Mouse (Mus musculus): Measurements from ENCODE around the gene H2-K1.

The H2-K1 gene

DNA sequence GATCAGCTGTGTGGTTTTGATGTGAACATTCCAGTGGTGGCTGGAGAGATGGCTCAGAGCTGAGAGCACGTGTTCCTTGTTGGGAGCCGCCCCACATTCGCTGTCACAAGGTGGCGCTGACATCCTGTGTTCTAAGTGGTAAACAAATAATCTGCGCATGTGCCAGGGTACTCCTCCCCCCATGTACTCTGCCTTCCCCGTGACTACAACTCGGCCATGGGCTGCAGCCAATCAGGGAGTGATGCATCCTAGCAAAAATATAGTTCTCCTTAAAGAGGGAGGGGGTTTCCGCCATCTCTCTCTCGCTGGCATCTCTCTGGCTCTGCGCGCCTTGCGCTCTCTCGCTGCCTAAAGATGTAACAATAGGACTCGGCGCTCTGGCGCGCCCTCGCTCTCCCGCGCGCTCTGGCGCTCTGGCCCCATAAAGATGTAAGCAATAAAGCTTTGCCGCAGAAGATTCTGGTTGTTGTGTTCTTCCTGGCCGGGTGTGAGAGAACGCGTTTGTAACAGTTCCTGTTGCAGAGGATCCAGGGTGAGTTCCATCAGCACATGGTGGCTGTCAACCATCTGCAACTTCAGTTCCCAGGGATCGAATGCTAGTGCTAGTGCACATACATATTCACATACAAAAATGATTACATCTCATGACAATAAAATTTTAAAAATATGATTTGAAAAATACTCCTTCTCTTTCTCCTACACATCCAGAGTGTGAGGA, 18.8 kb downstream of the H2-K1 start:
- DNase-seq, result peak; percentile 88 to 91

DNA sequence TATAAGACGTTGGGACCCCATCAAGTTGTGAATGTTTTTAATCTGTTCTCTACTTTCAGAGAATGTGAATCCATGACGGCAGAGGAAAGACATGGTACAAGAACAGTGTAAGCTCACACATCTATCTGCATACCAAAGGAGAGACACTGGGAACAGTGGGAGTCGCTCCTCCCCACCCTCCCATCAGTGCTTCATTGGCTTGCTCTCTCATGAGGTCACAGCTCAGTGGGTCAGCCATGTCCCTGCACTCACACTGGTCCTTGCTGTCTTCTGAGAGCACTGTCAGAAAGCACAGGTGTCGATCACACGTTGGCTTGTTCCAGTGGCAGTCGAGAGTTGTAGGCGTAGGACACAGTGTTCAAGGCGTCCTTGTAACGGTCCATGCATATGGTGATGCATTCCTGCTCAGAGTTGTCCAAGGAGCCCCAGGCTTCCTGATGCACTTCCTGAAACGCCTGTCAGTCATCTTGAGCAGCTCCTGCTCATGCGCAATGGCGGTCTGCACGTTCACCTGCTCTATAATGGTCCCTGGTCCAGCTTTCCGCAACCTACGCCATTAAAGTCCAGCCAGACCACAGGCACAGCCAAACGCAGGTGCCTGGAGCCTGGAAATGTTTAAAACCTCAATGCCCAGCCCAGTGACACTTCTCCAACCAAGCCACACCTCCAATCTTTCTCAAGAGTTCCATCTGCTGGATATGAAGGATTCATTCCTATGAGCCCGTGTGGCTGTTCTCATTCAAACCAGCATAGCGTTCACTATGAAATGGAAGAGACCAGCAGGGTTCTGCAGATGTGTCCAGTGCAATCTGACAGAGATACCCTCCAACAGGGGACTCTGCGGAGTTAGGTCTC, 19.7 kb downstream of the H2-K1 start:
- DNase-seq, result no peak

DNA sequence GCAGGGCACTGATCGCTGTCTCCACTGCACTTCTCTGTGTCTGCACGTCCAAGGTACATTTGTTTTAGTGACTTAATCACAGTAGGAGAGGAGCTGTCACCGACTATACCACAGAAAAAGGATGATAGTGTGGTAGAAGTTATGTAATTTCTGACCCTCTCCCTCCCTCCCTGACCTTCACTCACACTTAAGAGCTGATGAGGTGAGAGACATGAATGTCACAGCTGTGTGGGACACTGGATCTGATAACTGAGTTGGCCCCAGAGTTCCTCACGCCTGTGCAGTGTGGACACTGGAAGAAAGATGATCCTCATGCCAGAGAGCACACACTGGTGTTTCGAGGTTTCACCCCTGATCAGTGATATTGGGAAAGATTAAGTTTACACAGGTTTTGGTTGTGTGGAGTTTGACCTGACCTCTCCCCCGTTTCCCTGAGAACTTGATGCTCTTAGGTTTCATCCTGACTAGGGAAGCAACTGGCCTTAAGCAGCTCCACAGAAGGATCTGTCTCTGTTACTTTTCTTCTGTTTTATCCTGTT, 20.6 kb downstream of the H2-K1 start:
- DNase-seq, result no peak

DNA sequence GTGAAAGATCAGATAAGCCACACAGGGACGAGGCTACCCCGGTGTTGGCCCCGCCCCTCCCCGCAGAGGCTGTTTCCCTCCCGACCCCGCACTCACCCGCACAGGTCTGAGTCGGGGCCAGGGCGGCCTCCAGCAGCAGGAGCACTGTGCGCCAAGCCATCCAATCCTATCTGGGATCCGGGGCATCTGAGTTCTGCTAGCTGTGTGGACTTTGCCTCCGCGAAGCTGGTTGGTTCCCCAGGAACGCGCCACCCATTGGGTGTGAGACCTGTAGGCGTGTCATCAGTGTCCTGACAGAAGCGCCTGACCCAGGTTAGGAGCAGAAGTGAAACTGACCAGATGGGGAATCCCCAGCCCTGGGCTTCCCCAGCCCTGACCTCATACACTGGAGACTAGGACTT, 21.5 kb downstream of the H2-K1 start:
- DNase-seq, result peak; percentile 78 to 87

DNA sequence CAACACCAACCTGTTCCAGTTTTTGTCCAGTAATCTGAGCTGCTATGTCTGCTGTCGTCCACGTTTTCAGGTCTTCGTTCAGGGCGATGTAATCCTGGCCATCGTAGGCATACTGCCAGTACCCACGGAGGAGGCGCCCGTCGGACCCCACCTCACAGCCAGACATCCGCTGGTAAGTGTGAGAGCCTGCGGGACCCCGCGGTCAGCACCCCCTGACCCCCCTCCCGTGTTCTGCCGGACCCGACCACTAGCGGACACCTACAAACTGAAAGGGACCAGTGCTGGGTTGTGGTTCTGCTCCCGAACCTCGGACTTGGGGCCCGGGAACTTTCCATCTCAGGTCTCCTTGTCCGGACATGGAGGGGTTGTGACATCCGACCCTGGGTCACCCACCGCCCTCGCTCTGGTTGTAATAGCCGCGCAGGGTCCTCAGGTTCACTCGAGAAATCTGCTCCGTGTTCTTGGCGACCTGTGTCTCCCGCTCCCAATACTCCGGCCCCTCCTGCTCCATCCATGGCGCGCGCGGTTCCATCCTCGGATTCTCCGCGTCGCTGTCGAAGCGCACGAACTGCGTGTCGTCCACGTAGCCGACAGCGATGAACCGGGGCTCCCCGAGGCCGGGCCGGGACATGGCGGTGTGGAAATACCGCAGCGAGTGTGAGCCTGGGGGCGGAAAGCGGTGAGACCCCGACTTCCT, 22.1 kb downstream of the H2-K1 start:
- peak in 1 of 2 experiments; percentile 45 for DNase-seq

DNA sequence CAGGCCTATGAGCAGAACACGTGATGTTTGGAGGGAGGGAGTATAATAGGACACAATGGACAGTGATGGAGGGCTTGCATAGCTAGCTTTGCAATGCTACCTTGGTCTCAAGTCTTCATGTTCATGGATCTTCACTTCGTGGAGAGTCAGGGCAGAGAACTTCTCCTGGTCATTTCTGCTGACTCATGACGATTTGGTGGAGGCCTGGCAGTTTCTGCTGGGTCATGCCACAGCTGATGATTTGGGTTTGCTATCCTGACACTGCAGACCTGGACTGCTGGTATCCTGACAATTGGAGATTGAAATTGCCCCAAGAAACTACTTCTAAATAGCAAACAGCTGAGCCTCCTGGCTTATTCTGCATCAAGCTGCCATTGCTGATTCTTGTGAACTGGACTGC, 26.6 kb downstream of the H2-K1 start:
- DNase-seq, result no peak

DNA sequence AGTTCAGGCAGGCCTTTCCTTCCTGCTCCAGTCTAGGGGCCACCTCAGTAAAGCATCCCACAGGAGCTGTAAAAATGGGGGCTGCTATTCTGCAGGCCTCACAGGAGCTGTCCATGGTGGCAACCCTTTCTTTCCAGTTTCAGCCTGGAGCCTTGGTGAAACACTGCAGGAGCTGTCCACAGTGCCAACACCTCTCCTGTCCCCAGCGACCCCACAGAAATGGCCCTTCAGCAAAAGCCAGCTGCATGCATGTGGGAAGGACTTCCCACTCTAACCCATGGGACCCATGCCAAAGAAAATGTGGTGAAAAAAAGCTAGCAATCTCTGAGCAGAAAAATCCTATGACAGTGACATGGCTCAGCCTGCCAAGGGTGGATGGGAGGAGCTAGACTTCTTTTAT, 27.5 kb downstream of the H2-K1 start:
- DNase-seq, result no peak

DNA sequence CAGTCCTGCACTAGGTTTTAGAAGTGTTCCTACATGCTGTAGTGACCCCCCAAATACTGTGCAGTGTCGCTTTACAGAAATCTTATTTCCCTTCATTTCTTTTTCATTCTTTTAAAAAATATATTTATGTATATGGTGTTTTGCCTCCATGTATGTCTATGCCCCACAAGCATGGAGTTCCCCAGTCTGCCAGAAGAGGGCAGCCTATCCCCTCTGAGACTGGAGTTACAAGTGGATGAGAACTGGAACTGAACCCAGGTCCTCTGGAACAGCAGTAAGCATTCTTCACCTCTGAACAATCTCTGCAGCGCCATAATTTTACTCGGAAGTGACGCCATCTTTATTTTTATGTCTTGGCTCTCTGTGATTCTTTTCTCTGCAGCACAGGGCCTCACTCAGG, 30.8 kb downstream of the H2-K1 start:
- no peak for DNase-seq

DNA sequence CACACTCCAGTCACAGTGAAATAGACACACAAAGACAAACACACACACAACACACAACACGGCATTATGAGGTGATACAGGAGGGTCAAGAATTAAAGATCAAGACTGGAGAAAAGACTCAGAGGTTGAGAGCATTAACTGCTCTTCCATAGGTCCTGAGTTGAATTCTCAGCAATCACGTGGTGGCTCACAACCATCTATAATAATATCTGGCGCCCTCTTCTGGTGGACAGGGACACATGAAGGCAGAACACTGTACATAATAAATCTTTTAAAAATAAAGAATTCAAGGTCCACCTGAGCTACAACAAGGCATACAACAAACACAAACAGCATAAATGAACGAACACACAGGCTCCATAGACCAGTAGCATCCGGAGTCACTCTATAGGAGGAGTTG, 31.2 kb downstream of the H2-K1 start:
- DNase-seq, result no peak

DNA sequence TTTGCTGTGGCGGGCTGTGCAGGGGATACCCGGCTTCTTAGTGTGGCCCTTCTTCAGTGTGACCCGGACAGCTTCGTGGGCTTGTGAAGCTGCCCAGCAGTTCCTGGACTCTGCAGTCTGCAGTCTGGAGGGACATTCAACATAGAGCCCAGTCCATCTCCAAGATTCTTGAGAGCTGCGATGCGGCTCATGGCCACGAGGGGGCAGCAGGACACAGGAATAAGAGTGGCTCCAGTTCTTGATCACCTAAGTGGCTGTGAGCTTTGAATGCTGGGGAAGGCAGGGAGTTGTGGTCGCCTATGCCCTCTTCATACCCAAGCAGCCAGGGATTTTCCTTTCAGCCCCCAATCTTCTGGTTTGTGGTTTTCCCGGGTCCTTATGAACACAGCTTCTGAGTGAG, 31.7 kb downstream of the H2-K1 start:
- peak; percentile 72 to 84 for DNase-seq

DNA sequence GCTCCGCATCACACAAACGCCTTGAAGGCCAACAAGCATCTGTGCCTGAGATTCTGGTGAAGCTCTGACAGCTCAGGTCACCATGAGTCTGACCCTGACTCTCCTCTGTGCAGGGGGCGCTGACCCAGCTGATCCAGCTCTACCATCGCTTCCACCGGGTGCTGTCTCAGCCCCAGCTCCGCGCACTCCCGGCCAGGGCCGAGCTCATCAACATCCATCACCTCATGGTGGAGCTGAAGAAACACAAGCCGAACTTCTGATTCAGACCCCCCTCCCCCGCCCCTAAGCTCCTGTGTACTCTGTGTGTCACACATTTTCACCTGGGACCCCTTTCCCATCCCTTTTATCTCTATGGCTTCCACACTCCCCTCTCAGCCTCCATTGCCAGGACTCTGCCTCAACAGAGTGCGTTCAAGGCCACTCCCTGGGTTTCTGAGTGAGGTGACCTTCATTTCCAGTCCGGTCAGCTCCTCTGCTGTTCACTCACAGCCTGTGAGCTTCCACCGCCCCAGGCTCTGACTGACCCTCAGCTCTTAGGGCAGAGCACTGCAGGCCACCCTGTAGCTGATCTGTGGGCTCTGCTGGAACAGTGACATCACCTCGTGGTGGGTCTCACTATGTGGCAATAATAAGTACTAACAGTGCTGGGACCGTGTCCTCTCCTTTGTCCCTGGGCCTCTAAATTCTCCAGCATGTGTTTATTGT, 34.1 kb downstream of the H2-K1 start:
- DNase-seq, result no peak

DNA sequence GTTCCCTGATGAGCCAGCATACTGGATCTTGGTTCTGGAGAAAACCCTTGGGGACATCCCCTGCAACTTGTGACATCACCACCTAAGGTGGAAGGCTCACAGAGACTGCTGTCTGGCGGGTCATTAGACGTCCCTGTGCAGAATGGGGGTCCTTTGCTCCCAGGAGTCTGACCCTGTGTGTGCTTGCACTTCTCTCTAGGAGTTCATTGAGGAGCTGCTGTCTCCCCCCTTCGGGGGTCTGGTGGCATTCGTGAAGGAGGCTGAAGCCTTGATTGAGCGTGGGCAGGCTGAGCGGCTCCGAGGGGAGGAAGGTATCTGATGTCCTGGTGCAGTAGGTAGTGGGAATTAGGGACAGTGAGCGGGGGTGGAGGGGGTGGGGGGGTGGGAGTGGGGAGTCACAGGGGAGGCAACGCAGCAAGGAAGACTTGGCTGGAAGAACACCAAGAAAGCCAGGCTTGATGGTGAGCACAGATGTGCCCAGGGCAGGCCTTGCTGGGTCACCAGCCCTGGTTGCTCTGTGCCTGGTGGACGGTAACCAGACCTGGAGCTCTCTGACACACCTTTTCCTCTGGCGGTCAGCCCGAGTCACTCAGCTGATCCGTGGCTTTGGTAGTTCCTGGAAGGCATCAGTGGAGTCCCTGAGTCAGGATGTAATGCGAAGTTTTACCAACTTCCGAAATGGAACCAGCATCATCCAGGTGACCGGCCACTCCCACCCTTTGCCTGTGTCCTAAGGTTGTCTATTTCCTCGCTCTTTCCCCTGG, 34.9 kb downstream of the H2-K1 start:
- DNase-seq, result no peak

DNA sequence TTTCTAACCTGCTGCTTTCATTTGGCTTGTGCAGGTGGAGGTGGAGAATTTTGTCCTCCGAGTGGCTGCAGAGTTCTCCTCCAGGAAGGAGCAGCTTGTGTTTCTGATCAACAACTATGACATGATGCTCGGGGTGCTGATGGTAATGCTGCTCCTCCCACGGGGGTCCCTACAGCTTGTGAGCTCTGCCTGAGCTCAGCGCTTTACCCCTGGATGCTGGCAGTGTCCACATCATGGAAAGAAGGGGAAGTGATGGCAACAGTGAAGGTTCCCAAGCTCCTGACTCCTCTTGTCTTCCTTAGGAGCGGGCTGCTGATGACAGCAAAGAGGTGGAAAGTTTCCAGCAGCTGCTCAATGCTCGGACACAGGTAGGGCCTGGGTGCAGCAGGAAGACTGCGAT, 37.3 kb downstream of the H2-K1 start:
- DNase-seq, result no peak

DNA sequence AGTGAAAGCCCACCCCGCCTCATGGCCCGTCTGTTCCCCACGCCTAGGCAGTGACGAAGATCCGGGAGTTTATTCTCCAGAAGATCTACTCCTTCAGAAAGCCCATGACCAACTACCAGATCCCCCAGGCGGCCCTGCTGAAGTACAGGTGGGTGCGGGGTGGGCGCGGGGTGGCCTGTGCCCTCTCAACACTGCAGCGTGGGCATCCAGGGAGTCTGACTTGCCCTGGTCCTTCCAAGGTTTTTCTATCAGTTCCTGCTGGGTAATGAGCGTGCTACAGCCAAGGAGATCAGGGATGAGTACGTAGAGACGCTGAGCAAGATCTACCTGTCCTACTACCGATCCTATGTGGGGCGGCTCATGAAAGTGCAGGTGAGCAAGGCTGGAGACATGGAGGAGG, 40.2 kb downstream of the H2-K1 start:
- DNase-seq, result no peak

DNA sequence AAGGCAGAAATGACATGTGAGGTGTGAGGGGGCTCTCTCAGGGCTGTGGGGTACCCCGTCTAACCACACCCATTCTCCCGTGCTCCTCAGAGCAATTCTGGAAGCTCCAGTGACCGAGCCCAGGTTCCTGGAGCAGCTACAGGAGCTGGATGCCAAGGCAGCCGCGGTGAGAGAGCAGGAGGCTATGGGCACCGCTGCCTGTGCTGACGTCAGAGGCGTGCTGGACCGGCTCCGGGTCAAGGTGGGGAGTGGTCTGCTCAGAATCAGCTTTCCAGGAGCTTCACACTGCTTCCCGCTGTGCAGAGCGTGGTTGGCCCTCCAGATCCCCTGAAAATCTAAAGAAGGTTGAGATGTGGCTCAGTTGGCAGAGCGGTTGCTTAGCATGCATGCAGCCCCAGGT, 41.0 kb downstream of the H2-K1 start:
- DNase-seq, result no peak

DNA sequence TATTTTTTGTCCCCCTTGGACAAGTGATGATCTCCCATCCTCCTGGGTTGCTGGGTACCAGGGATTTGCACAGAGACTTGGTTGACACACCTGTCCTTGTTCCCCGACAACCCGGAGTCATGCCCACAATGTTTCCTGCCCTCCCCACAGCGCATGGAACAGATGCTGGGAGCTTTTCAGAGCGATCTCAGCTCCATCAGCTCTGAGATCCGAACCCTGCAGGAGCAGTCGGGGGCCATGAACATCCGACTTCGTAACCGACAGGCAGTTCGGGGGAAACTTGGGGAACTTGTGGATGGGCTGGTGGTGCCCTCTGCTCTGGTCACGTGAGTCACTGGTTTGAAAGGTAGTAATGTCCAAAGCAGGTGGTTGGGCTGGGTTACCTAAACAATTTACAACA, 41.7 kb downstream of the H2-K1 start:
- DNase-seq, result no peak

DNA sequence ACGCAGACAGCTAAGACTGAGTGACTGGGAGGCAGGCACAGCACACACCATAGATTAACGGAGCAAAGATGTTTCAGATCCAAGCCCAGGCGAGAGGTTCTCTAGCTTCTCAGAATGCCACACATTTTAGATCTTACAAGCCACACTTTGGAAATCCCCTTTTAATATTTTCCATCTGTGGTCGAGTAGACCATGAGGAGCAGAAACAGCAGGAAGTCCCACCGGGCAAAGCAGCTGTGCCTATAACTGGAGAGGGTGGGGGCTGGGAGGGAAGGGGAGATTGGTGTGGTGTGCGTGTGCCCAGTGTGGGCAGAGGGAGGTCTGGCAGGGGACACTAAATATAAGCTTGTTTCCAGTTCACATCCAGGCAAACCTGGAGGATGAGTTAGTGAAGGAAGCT, 42.7 kb downstream of the H2-K1 start:
- DNase-seq, result no peak

DNA sequence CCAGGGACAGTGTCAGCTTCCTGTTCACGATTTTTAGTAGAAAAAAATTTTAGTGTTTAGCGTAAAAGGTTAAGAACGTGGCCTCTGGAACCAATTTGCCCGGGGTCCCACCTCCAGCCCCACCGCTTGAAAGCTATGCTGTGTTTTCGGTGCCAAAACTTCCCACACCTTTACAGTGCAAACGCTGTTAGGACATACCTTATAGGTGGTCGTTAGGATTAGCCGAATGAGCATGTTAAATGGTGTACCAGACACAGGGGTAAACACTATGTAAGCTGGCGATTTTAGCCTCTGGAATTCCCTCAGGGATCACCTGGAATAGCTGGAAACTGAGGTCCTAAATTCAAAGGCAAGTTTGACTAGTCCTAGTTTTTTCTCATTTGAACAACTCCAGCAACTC, 43.8 kb downstream of the H2-K1 start:
- no peak for DNase-seq

DNA sequence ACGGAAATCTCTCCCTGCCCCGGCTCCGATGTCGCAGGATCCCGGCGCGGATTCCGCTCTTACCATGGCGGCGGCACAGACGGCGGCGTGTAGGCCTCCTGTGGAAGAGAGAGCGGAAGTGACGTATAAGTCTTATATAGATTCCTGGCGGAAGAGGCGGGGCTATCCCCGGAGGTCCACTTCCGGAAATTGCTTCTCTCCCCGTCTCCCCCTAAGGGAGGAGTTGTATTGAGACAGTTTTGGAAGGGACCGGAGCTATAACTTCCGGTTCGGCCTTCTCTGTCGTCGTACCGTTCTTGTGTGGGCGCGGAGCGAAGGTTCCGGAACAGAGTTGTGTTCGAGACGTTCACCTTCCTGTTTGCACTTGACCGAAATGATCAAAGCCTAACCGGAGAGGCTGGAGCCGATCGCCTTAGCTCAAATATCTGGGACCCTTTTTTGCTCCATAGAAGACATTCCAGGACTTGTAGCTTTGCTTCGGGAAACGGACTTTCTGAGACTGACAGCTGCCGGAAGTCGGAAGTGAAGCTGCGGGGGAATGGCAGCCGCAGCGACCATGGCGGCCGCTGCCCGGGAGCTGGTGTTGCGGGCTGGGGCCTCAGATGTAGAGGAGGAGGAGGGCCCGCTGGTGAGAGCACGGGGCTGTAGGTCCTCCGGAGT, 44.5 kb downstream of the H2-K1 start, which contains the start of the genes Vps52 and Rps18:
Gene Vps52, plus strand, starts transcription at position 258 of the 660 bp plus-strand sequence.
Gene Rps18, minus strand, starts transcription at position 447 of the 660 bp plus-strand sequence.
- DNase-seq, result peak; percentile 95 to 97

DNA sequence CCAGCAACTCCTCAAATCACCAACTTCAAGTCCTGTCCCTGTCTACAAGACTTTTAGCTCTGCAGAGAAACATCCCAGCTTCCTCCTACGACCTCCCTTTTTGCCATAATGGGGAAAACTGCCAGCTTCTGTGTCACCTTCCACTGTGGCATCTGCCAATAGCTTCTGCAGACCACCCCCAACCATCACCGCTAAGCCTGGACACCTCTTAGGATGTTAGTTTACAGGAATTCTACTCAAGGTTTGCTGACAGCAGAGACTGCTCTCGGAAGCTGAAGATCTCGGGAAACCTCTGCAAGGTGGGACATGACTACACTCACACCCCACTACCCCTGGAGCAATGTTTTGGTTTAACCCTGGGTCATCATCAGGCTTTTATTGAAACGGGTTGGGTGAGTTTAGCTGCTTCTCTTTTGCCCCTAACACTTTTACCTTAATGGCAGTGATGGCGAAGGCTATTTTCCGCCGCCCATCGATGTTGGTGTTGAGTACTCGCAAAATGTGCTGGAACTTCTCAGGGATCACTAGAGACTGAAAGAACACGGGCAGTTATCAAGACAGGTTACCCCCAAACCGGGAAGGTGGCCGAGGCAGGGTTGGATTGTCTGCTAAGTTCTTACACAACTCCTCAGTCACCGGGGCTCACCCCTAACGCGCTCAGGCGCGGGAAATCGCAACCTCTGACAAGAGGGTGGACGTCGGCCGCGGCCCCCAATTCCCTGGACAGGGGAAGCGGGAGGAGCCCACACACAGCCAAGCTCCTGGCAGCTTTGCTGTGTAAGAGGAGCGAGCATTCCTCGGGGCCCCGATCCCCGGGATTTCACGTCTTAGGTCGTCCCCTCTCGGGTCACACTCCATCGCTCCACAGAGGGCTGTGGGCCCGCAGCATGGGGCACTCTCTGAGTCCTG, 45.2 kb downstream of the H2-K1 start:
- DNase-seq, result no peak

All from cerebellum, adult 18-20 months (tissue).